Mouse (Mus musculus): ENCODE data around the gene Bmi1. TPM values are rescaled to one million over a fixed set of nuclear protein-coding genes. Genes with fewer than 3 reads are reported as not detected.

Bmi1 gene
- total RNA-seq (2023) = 57.9 to 71.2 TPM (median 60.7 TPM) in 4 replicates

DNA sequence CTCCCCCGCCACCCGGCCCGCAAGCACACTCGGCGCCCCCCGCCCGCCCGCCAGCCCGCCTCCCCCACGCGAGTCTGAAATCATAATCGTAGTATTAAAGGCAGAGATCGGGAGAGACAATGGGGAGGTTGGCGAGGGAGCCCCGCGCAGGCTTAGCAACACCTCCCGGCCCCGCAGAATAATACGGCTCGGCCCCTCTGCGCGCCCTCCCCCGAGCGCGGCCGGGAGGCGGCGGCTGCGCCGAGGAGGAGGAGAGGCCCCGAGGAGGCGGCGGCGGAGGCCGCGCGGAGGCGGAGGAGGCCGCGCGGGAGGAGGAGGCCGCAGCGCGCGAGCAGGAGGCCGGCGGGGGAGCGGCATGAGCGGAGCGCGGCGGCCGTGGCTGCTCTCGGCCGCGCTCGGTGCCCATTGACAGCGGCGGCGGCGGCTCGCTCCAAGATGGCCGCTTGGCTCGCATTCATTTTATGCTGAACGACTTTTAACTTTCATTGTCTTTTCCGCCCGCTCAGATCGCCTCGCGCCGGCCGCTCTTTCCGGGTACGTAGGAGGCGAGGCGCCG, at the start of gene Bmi1:
Gene Bmi1 (plus strand): TSS at position 83 of the 556 bp plus-strand sequence.

DNA sequence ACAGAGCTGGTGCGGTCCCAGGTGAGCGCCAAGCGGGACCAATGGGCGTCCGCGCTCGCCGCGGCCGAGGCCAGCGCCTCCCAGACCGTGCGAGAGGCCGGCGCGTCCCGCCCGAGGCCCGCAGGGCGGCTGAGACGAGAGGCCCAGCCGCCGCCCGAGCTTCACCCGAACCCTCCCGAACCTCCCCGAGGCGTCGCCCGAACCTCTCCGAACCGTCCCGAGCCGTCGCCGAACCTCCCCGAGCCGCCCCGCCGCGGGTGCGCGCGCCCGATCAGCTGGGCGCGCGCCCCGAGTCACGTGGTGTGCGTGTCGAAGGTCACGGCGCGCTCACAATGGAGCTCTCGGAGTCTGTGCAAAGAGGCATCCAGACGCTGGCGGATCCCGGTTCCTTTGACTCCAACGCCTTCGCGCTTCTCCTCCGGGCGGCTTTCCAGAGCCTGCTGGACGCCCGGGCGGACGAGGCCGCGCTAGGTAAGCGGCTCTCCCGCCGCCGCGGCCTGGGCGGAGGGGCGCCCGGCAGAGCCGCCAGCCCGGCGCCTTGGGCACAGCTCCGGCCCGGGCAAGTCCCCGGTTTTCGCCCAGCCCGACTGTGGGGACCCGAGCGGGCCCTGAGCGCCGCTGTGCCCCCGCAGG, 4.6 kb upstream of the Bmi1 start, which contains the start of gene Commd3:
Gene Commd3 (plus strand): TSS at position 252 of the 633 bp plus-strand sequence.

DNA sequence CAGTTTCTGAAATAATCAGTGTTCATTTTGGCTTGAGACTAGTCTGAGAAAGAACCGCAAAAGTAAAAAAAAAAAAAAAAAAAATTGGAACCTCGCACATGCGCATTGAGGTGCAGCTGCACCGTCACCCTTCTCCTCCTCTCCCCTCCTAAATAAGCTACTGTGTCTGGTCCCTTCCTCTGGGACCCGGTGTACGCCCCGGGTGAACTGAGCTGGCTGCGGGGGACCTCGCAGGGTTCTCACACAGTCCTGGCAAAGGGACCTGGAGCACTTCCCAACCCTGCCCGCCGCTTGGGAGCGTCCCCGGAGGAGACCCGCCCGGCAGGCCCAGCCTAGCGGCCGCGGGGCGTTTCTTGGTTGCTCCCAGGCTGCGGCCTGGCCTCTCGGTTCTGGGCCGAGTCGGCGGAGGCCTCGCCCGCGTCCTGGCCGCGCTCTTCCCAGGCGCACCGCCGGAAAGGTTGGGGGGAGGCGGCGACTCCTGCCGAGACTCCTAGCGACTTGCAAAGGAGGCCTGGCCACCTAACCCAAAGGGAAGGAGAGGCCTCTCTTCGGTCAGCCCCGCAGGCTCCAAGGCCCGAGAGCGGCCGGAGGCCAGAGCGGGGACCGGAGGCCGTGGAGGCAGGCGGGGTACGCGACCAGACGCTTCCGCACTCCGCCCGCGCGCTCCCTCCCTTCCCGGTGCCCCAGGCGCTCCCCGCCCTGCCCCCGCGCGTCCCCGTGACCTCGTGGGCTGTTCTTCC, 17.2 kb downstream of the Bmi1 start, which contains the start of gene Spag6:
Gene Spag6 (plus strand): TSS at position 162 of the 740 bp plus-strand sequence.

Other genes with a start within 250 kb of the Bmi1 start
- gene Commd3, start 4.6 kb upstream of the Bmi1 start, total RNA-seq (2023) = 72.0 to 94.6 TPM (median 88.6 TPM) in 4 replicates
- 1.2 to 1.3 TPM (median 1.3 TPM) in 3 of 4 replicates, not detected in the other for gene Spag6, start 17.0 kb downstream of the Bmi1 start, total RNA-seq (2023)

All from B cell, adult 62 days (primary cell).